Mouse (Mus musculus) intestine, embryonic 15.5 days (tissue): ENCODE measurements at regions not wholly inside any gene's neighbourhood (a gene's known extent, or its start where the extent isn't known, plus 50 kb on each side); places are given as distances from the start of the nearest gene placed in this dataset.

Source experiments
- ATAC-seq: fragments of 200-750 bp; cut with Nextera tagmentation; 2 replicates; pipeline ENCODE4 v1.8.0; 2017; ENCODE audit warnings: moderate TSS enrichment, moderate library complexity
- H3K27ac ChIP-seq: fragments of 300-500 bp; sonication (generic); 2 replicates; pipeline ENCODE4 v1.5.1; 2015; ENCODE audit warnings: mild to moderate bottlenecking, inconsistent platforms
- H3K27me3 ChIP-seq: fragments of 300-500 bp; sonication (generic); replicated peaks from 2 replicates; pipeline ENCODE4 v1.6.1; 2015; ENCODE audit warnings: inconsistent platforms
- H3K36me3 ChIP-seq: fragments of 300-500 bp; sonication (generic); 2 replicates; pipeline ENCODE4 v1.6.1; 2015; ENCODE audit warnings: inconsistent platforms
- H3K4me1 ChIP-seq: fragments of 300-500 bp; sonication (generic); replicated peaks from 2 replicates; pipeline ENCODE4 v1.6.1; 2015; ENCODE audit warnings: inconsistent platforms
- H3K4me2 ChIP-seq: fragments of 300-500 bp; sonication (generic); replicated peaks from 2 replicates; pipeline ENCODE4 v1.6.1; 2015; ENCODE audit warnings: mild to moderate bottlenecking, inconsistent platforms
- H3K4me3 ChIP-seq: fragments of 300-500 bp; sonication (generic); replicated peaks from 2 replicates; pipeline ENCODE4 v1.5.1; 2015; ENCODE audit warnings: inconsistent platforms
- H3K9ac ChIP-seq: fragments of 300-500 bp; sonication (generic); 2 replicates; pipeline ENCODE4 v1.6.1; 2015; ENCODE audit warnings: inconsistent platforms
- H3K9me3 ChIP-seq: fragments of 300-500 bp; sonication (generic); 2 replicates; pipeline ENCODE4 v1.6.1; 2016; ENCODE audit warnings: inconsistent platforms
- WGBS: fragments of 180-500 bp; shearing (Covaris S2); methylation state at CpG from one replicate; pipeline ENCODE4 v1.1.7; 2015; 5-methylcytosine and 5-hydroxymethylcytosine counted together

- Histone ChIP-seq H3K9ac (no peak overlapping the region), H3K4me1 (peaks cover 7% of the 10 kb centered on the region; the same call in 1 of the 2 replicates), H3K27ac (no peak overlapping the region), H3K4me3 (no peak overlapping the region), H3K9me3 (no peaks in the 10 kb centered on the region), H3K27me3 (no peaks in the 10 kb centered on the region), H3K4me2 (peak overlapping the region; percentile 18; the same call in 1 of the 2 replicates), H3K36me3 (no peaks in the 10 kb centered on the region)
- ATAC-seq, result 0 out of 2 replicates have a peak, but pooled peaks have one; percentile 28
- 8% methylated on average over 16 of the region's 16 CpGs for WGBS
Measured at GRCm38 (mm10) chr12:29096033-29096913, 344.7 kb downstream of the Eipr1 start.

- Histone ChIP-seq H3K27me3 (no peaks in the 10 kb centered on the region), H3K36me3 (no peaks in the 10 kb centered on the region), H3K4me2 (no peak overlapping the region), H3K9me3 (no peaks in the 10 kb centered on the region), H3K27ac (no peak overlapping the region), H3K4me1 (peaks cover 7% of the 10 kb centered on the region; the same call in 1 of the 2 replicates), H3K4me3 (no peak overlapping the region), H3K9ac (no peak overlapping the region)
- WGBS, result 52% methylated on average over 3 of the region's 3 CpGs
- ATAC-seq, result no peak
Measured at GRCm38 (mm10) chr12:29100042-29100570, 348.5 kb downstream of the Eipr1 start.

GRCm38 (mm10) chr12:29106893-29107719 lies 355.5 kb downstream of the Eipr1 start:
- Histone ChIP-seq H3K27ac (no peak overlapping the region), H3K4me3 (no peak overlapping the region), H3K9me3 (no peaks in the 10 kb centered on the region), H3K27me3 (no peaks in the 10 kb centered on the region), H3K4me1 (no peaks in the 10 kb centered on the region), H3K9ac (no peak overlapping the region), H3K36me3 (no peaks in the 10 kb centered on the region), H3K4me2 (no peak overlapping the region)
- 69% methylated on average over 16 of the region's 16 CpGs for WGBS
- ATAC-seq, result no peak

- Histone ChIP-seq H3K27me3 (no peaks in the 10 kb centered on the region), H3K4me2 (no peak overlapping the region), H3K4me1 (no peaks in the 10 kb centered on the region), H3K36me3 (no peaks in the 10 kb centered on the region), H3K27ac (no peak overlapping the region), H3K9ac (no peak overlapping the region), H3K4me3 (no peak overlapping the region), H3K9me3 (no peaks in the 10 kb centered on the region)
- WGBS, result 69% methylated on average over 3 of the region's 3 CpGs
- ATAC-seq, result no peak
Measured at GRCm38 (mm10) chr12:29107720-29108051, 356.1 kb downstream of the Eipr1 start.

GRCm38 (mm10) chr12:29118336-29118735 lies 366.7 kb downstream of the Eipr1 start:
- H3K9me3 ChIP-seq, result no peaks in the 10 kb centered on the region
- H3K4me1 ChIP-seq, result no peaks in the 10 kb centered on the region
- no peaks in the 10 kb centered on the region for H3K36me3 ChIP-seq
- no peak overlapping the region for H3K9ac ChIP-seq
- H3K4me2 ChIP-seq, result no peak overlapping the region
- H3K27ac ChIP-seq, result no peak overlapping the region
- H3K27me3 ChIP-seq, result no peaks in the 10 kb centered on the region
- H3K4me3 ChIP-seq, result no peak overlapping the region
- ATAC-seq, result no peak
- WGBS, result 70% methylated on average over 2 of the region's 2 CpGs

GRCm38 (mm10) chr12:29121159-29121558 lies 369.6 kb downstream of the Eipr1 start:
- Histone ChIP-seq H3K4me1 (no peaks in the 10 kb centered on the region), H3K36me3 (no peaks in the 10 kb centered on the region), H3K4me3 (no peak overlapping the region), H3K9ac (no peak overlapping the region), H3K4me2 (no peak overlapping the region), H3K27ac (no peak overlapping the region), H3K27me3 (no peaks in the 10 kb centered on the region), H3K9me3 (no peaks in the 10 kb centered on the region)
- no peak for ATAC-seq
- 84% methylated on average over 2 of the region's 2 CpGs for WGBS

GRCm38 (mm10) chr12:29122931-29123330 lies 371.3 kb downstream of the Eipr1 start:
- H3K9ac ChIP-seq, result no peak overlapping the region
- WGBS, result 68% methylated on average over 4 of the region's 4 CpGs
- H3K9me3 ChIP-seq, result no peaks in the 10 kb centered on the region
- H3K36me3 ChIP-seq, result no peaks in the 10 kb centered on the region
- no peak overlapping the region for H3K27ac ChIP-seq
- no peak for ATAC-seq
- no peak overlapping the region for H3K4me2 ChIP-seq
- no peaks in the 10 kb centered on the region for H3K4me1 ChIP-seq
- H3K4me3 ChIP-seq, result no peak overlapping the region
- no peaks in the 10 kb centered on the region for H3K27me3 ChIP-seq

- ATAC-seq, result no peak
- Histone ChIP-seq H3K9ac (no peak overlapping the region), H3K4me2 (no peak overlapping the region), H3K27me3 (no peaks in the 10 kb centered on the region), H3K4me3 (no peak overlapping the region), H3K9me3 (no peaks in the 10 kb centered on the region), H3K4me1 (0 out of 2 replicates have a peak, but pooled peaks cover 3% of the 10 kb centered on the region), H3K36me3 (no peaks in the 10 kb centered on the region), H3K27ac (no peak overlapping the region)
- WGBS, result 39% methylated on average over 7 of the region's 7 CpGs
Measured at GRCm38 (mm10) chr12:29124079-29124668, 372.6 kb downstream of the Eipr1 start.

GRCm38 (mm10) chr12:29128844-29129243 lies 377.2 kb downstream of the Eipr1 start:
- Histone ChIP-seq H3K27ac (no peak overlapping the region), H3K4me1 (0 out of 2 replicates have a peak, but pooled peaks cover 3% of the 10 kb centered on the region), H3K9ac (no peak overlapping the region), H3K4me2 (no peak overlapping the region), H3K27me3 (no peaks in the 10 kb centered on the region), H3K4me3 (no peak overlapping the region), H3K36me3 (no peaks in the 10 kb centered on the region), H3K9me3 (no peaks in the 10 kb centered on the region)
- ATAC-seq, result no peak
- 28% methylated on average over 10 of the region's 10 CpGs for WGBS

GRCm38 (mm10) chr12:29129331-29129730 lies 377.7 kb downstream of the Eipr1 start:
- WGBS, result 62% methylated on average over 4 of the region's 4 CpGs
- Histone ChIP-seq H3K27me3 (no peaks in the 10 kb centered on the region), H3K9ac (no peak overlapping the region), H3K36me3 (no peaks in the 10 kb centered on the region), H3K9me3 (no peaks in the 10 kb centered on the region), H3K4me1 (0 out of 2 replicates have a peak, but pooled peaks cover 3% of the 10 kb centered on the region), H3K27ac (no peak overlapping the region), H3K4me2 (no peak overlapping the region), H3K4me3 (no peak overlapping the region)
- no peak for ATAC-seq

- no peaks in the 10 kb centered on the region for H3K9me3 ChIP-seq
- no peak overlapping the region for H3K4me3 ChIP-seq
- no peaks in the 10 kb centered on the region for H3K36me3 ChIP-seq
- ATAC-seq, result no peak
- no peak overlapping the region for H3K27ac ChIP-seq
- no peaks in the 10 kb centered on the region for H3K4me1 ChIP-seq
- H3K4me2 ChIP-seq, result no peak overlapping the region
- H3K9ac ChIP-seq, result no peak overlapping the region
- H3K27me3 ChIP-seq, result no peaks in the 10 kb centered on the region
- 87% methylated on average over 2 of the region's 2 CpGs for WGBS
Measured at GRCm38 (mm10) chr12:29134326-29134725, 382.7 kb downstream of the Eipr1 start.

GRCm38 (mm10) chr12:29136850-29137268 lies 385.3 kb downstream of the Eipr1 start:
- peak; percentile 63 for ATAC-seq
- no peaks in the 10 kb centered on the region for H3K27me3 ChIP-seq
- no peak overlapping the region for H3K4me2 ChIP-seq
- H3K4me3 ChIP-seq, result no peak overlapping the region
- WGBS, result 77% methylated on average over 5 of the region's 5 CpGs
- H3K4me1 ChIP-seq, result no peaks in the 10 kb centered on the region
- H3K27ac ChIP-seq, result no peak overlapping the region
- no peaks in the 10 kb centered on the region for H3K9me3 ChIP-seq
- H3K9ac ChIP-seq, result no peak overlapping the region
- H3K36me3 ChIP-seq, result no peaks in the 10 kb centered on the region
